Mouse (Mus musculus): Measurements from ENCODE around the gene Eef2. TPM values are rescaled to one million over a fixed set of nuclear protein-coding genes. Genes with fewer than 3 reads are reported as not detected.

The Eef2 gene
- total and polyA plus RNA-seq, 3 experiments, result 1,752 to 4,660 (median 2,649) TPM

DNA sequence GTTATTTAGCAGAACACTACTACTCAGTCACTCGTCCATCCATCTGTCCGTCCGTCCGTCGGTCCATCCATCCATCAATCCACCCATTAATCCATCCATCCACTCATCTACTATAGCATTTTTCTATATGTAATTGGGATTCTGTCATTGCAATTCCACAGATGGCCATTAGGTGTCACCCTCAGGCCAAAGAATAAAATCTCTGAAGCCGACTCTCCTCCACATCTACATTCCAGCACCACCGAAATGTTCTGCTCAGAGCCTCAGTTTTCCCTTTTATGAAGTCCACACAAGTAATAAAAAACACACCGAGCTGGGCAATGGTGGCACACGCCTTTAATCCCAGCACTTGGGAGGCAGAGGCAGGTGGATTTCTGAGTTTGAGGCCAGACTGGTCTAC is 21.8 kb downstream of the Eef2 start (continued):
- no peak for TF ChIP-seq CHD2 (IDR thresholded peaks at IDR 0.05; ENCODE audit: low read length)
- no peak for TF ChIP-seq EP300 (IDR thresholded peaks at IDR 0.05; ENCODE audit: low read length)
- TF ChIP-seq POLR2A (IDR thresholded peaks at IDR 0.05; ENCODE audit: low read depth, low read length), result no peak
- no peak for TF ChIP-seq KAT2A (IDR thresholded peaks at IDR 0.05; ENCODE audit: insufficient replicate concordance, low read length)
- no peak for TF ChIP-seq UBTF (IDR thresholded peaks at IDR 0.05; ENCODE audit: low read depth, low read length)
- no peak for TF ChIP-seq ZKSCAN1 (IDR thresholded peaks at IDR 0.05; ENCODE audit: borderline replicate concordance, low read depth, low read length)
- peak; percentile 79 for TF ChIP-seq SMC3 (IDR thresholded peaks at IDR 0.05; ENCODE audit: low read depth, low read length)
- peak; percentile 25; the same call in 1 of the 2 replicates for TF ChIP-seq MEF2A (IDR thresholded peaks at IDR 0.05; ENCODE audit: borderline replicate concordance, low read depth, low read length)
- TF ChIP-seq MXI1 (IDR thresholded peaks at IDR 0.05; ENCODE audit: low read depth, low read length), result no peak
- peak; percentile 48; the same call in 1 of the 2 replicates for TF ChIP-seq JUND (conservative IDR thresholded peaks at IDR 0.05; ENCODE audit: low read depth, low read length)
- TF ChIP-seq NRF1 (IDR thresholded peaks at IDR 0.05; ENCODE audit: low read depth, low read length), result no peak
- TF ChIP-seq ELF1 (IDR thresholded peaks at IDR 0.05; ENCODE audit: low read depth, low read length), result no peak
- TF ChIP-seq ETS1 (conservative IDR thresholded peaks at IDR 0.05; ENCODE audit: low read depth, low read length), result no peak
- no peak for TF ChIP-seq BHLHE40 (IDR thresholded peaks at IDR 0.05; ENCODE audit: low read depth, low read length)
- no peak for TF ChIP-seq MAFK (IDR thresholded peaks at IDR 0.05; ENCODE audit: insufficient replicate concordance, low read length)
- no peak for TF ChIP-seq GABPA (IDR thresholded peaks at IDR 0.05; ENCODE audit: insufficient replicate concordance, low read depth, low read length)
- TF ChIP-seq HCFC1 (IDR thresholded peaks at IDR 0.05; ENCODE audit: low read depth, low read length), result no peak
- TF ChIP-seq POLR2AphosphoS2 (IDR thresholded peaks at IDR 0.05; ENCODE audit: low read depth, low read length), result no peak
- no peak for TF ChIP-seq TBP (conservative IDR thresholded peaks at IDR 0.05; ENCODE audit: low read depth, low read length)
- no peak for TF ChIP-seq CHD1 (IDR thresholded peaks at IDR 0.05; ENCODE audit: low read depth, low read length)

DNA sequence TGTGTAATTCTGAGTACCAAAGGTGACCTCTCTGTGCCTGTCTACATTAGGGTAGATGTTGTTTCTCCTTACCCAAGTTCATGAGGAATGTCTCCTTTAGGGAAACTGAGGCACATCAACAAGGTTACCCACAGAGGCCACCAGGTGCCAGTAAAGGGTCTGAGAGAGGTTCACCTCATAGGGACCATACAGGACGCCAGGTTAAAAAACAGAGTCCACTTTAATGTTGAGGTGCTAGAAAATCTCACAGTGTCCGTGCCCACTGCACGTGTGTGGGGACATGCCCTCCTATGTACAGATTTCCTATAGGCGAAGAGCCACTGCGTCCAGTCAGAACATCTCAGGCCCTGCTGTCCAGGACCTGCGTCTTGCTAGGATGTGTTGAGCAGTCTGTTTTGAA is 22.6 kb downstream of the Eef2 start:
- Histone ChIP-seq H3K4me1 (ENCODE audit: control insufficient read depth in 1 of 2, insufficient read depth in 2 of 2) (peaks cover 38 to 54% of the 10 kb centered on the region in 2 experiments), H3K36me3 (replicated peaks in 1 of 2; ENCODE audit: control insufficient read depth in 1 of 2, insufficient read depth in 1 of 2, low read length in 1 of 2) (no peaks in the 10 kb centered on the region), H3K79me2 (replicated peaks; ENCODE audit: control insufficient read depth, extremely low read depth, insufficient read depth, poor library complexity, severe bottlenecking) (no peaks in the 10 kb centered on the region), H3K9ac (ENCODE audit: insufficient read depth, low read depth) (no peak overlapping the region), H3K27me3 (replicated peaks) (peaks cover 5% of the 10 kb centered on the region), H3K4me3 (replicated peaks in 1 of 3; ENCODE audit: low read depth in 2 of 3, low read length in 2 of 3, poor library complexity in 1 of 3) (no peak overlapping the region), H3K4me2 (ENCODE audit: insufficient read depth, low read depth, poor library complexity, severe bottlenecking) (no peak overlapping the region), H3K9me3 (replicated peaks; ENCODE audit: low read length) (no peaks in the 10 kb centered on the region), H3K27ac (ENCODE audit: insufficient read depth, low read depth) (no peak overlapping the region)
- no peak for DNase-seq (ENCODE audit: extremely low read depth)
- dilution Hi-C loops (cut with MboI; ENCODE audit: extremely low pct_ligation_motif_present, extremely low pct_unique_long_range_greater_than_20kb, low sequenced_read_pairs) (no loop called here), in situ Hi-C loops (cut with MboI; ENCODE audit: low pct_ligation_motif_present, low pct_unique_long_range_greater_than_20kb, low sequenced_read_pairs) (loop anchor here (5.0 to 10.0 kb wide), 2 partner anchors 88 to 156 kb away; partner anchors contain the start of genes Hmg20b and Mfsd12)
- TF ChIP-seq CTCF (conservative IDR thresholded peaks at IDR 0.05 in 1 of 2, IDR thresholded peaks at IDR 0.05 in 1 of 2; ENCODE audit: low read depth in 2 of 2, low read length in 2 of 2) (peak in 1 of 2 experiments; percentile 16; a peak in 1 of 4 replicates), POLR2A (IDR thresholded peaks at IDR 0.05; ENCODE audit: low read depth, low read length) (no peak)
